Mouse (Mus musculus): ENCODE measurements around the gene Bcl2l10.
A peak's percentile ranks its signal among the peaks of the same experiment; 100 is the strongest.
"Not testable (repeated sequence)": the region's sequence is repeated elsewhere in the genome, so short reads cannot be mapped to it uniquely, and the experiment has no call there.

Gene Bcl2l10

DNA sequence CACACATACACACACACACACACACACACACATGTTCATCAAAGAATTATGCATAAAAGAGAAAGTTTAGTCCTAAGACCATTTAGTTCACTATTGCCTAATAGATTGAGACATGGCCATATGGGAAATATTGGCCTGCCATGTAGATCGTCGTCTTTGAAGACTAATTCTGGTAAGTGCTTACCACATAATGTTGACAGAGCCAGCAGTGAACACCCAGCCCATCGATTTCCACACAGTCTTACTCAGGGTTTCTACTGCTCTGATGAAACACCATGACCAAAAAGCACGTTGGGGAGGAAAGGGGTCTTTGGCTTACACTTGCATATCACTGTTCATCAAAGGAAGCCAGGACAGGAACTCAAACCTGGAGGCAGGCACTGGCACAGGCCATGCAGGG is 5.1 kb upstream of the Bcl2l10 start:
- no peak for DNase-seq (ENCODE audit: low spot score in 2 of 2)

DNA sequence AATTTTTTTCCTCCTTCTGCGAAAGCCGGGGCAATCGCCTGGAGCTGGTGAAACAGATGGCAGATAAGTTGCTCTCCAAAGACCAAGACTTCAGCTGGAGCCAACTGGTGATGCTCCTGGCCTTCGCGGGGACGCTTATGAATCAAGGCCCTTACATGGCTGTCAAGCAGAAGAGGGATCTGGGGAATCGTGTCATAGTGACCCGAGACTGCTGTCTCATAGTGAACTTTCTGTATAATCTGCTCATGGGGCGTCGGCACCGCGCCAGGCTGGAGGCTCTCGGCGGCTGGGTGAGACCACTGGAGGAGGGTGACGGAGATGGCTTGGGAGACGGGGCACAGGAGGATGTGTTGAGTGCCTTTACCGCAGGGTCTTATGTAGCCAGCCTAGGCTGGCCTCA is 508 bp downstream of the Bcl2l10 start:
- DNase-seq (ENCODE audit: low spot score in 2 of 2) = no peak

DNA sequence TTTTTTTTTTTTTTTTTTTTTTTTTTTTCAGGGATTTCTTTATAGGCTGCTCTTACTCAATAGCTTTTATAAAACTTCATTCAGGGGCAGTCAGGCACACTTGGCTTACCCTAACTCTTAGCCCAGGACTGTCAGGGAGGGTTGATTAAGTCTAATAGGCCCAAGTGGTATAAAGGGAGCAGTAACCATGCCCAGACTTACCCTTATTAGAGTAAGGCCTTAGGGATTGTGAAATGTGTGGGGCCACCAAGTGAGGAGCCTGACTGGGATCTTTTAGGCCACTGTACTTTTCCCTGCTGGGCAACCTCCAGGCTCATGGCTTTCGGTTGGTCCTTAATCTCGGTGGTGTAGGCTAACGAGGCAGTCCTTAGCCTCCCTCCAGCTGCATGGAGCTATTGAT is 1.1 kb downstream of the Bcl2l10 start:
- DNase-seq (ENCODE audit: low spot score in 2 of 2) = no peak

DNA sequence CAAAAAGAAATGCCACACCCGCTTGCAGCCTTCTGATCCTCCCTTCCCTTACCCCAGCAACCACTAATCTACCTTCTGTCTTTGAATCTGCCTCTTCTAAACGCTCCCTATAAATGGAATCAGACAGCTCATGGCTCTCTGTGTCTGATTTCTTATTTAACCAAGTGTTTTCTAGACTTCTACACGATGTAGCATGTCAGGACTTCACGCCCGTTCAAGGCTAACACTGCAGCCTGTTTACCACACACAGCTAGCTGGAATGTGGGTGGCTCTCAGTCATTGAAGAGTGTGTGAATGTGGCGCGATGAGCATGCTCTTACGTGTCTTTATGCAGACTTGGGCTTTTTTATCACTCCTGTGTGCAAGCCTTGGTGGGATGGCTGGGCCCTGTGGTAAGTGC is 5.5 kb downstream of the Bcl2l10 start:
- no peak for DNase-seq (ENCODE audit: low spot score in 2 of 2)

DNA sequence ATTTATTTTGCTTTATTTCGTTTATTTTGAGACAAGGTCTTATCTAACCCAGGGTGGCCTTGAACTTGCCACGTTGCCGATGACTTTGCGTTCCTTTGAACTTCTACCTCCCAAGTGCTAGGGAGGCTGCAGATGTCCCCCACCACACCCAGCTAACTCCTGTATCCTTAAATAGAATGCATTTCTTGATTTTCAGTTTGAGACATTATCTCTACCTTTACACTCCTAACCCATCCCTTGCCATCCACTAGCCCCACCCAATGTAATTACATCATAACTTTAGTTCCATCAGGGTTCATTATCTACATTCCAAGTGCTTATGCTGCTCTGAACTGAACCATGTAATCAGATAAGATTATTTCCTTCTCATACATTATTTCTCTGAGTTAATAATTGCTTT is 8.2 kb downstream of the Bcl2l10 start:
- no peak for DNase-seq (ENCODE audit: low spot score in 2 of 2)

DNA sequence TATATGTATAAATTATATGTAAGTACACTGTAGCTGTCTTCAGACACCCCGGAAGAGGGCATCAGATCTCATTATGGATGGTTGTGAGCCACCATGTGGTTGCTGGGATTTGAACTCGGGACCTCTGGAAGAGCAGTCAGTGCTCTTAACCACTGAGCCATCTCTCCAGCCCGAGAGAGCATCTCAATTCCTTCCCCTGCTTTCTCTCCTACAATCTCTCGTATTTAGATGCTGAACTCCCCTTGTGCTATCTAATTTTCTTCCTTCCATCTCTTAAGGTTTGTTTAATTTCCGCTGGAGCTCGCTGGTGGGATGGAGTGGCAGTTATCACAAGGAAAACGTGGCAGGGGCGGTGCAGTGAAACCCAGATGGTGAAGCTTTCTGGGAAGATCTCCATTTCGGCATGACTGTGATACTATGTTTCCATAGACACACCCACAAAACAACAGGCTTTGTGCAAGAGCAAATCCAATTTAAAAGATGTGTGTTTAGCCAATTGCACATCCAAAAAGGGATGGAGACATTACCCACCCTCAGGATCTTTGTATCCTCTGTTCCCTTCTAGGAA is 9.6 kb downstream of the Bcl2l10 start:
- no peak for DNase-seq (ENCODE audit: low spot score in 2 of 2)

DNA sequence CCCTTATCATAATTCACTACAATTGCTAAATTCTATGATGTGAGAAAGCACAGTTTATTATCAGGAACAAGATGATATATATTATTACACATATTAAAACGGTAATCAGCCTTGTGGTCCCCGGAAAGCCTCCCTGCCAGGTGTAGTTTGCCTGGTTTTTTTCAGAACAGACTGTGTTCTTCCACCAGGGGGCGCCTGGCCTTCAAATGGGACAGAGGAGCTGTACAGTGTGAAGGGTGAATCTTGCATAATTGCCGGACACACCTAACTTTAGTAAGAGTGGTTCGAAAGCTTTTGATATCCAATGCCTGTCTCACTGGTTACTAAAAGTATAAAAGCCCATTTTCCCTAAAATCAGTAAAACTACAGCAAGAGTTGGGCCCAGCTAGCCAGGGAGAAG is 14.1 kb downstream of the Bcl2l10 start:
- peak; percentile 46 to 81 for DNase-seq (ENCODE audit: low spot score in 2 of 2)

DNA sequence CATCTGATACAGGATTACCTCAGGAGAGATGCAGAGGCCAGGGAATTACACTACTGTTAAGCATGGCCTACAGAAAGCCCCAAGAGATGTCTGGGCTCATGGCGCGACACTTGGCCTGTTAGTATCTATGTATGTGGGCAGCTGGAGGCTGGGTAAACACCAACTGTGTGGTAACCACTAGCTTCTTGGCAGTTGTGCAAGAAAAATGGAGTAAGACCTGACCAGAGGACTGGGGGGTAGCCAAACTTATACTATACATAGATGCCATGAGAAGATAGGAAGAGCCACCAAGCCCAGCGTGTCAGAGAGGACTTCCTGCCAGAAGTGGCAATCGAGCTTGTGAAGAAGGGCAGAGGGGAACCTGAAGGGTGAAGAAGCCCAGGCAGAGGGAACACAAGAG is 14.6 kb downstream of the Bcl2l10 start:
- DNase-seq (ENCODE audit: low spot score in 2 of 2) = no peak

DNA sequence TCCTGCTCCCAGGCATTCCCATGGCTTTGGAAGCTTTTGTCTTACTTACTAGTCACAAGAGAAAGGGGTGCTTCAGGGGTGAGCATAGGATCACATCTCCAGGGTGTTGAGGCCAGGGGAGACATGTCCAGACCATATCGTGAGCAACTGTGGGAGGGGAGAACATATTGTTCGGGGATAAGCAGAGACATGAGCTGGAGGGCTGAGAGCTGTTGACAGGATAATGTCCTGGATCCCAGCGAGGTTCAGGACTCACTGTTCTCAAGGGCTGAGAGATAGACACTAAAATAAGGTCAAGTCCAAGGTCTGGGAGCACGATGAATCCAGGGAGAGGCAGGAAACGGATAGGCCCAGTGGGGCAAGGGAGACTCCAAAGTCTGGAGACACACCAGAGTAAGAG is 15.4 kb downstream of the Bcl2l10 start:
- no peak for DNase-seq (ENCODE audit: low spot score in 2 of 2)

DNA sequence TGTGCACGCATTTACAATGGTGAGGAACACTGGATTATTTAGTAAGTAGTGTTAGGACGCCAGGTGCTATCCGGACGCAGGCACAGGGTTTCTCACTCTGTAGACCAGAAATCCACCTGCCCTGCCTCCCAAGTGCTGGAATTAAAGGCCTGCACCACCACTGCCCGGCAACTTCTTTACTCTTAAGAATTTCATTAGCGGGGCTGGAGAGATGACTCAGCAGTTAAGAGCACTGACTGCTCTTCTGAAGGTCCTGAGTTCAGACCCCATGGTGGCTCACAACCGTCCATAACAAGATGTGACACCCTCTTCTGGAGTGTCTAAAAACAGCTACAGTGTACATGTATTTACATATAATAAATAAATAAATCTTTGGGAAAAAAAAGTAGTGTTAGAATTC is 16.1 kb downstream of the Bcl2l10 start:
- not testable (repeated sequence) for DNase-seq (ENCODE audit: low spot score in 2 of 2)

DNA sequence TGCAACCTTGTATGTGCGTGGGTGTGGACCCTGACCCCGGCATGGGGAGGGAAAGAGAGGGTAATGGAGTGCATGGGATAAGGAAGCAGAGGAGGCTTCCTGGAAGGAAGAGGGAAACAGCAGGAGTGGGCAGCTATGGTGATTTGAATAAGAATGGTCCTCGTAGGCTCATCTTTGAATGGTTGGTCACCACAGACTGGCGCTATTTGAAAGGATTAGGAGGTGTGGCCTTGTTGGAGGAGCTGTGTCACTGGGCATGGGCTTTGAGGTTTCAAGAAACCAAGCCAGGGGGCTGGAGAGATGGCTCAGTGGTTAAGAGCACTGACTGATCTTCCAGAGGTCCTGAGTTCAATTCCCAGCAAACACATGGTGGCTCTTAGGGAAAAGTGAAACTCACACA is 17.6 kb downstream of the Bcl2l10 start:
- DNase-seq (ENCODE audit: low spot score in 2 of 2) = no peak

DNA sequence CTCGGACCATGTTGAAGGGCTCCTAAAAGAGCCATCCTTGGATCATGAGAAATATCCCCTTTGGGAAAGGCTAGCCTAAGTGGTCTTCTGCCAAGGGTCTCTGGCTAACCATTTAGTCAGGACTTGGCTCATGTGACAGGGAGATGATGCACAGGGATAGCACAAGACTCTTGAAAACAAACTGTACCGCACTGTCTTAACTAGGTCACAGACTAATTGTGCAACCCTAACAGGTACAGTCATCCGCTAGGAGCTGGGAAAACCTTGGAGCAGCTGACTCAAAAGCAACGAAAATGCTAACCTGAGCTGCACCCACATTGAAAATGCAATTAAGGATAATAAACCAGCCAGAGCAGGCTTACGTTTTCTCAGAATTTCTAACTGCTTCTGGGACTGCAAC is 18.6 kb downstream of the Bcl2l10 start:
- DNase-seq (ENCODE audit: low spot score in 2 of 2) = no peak

DNA sequence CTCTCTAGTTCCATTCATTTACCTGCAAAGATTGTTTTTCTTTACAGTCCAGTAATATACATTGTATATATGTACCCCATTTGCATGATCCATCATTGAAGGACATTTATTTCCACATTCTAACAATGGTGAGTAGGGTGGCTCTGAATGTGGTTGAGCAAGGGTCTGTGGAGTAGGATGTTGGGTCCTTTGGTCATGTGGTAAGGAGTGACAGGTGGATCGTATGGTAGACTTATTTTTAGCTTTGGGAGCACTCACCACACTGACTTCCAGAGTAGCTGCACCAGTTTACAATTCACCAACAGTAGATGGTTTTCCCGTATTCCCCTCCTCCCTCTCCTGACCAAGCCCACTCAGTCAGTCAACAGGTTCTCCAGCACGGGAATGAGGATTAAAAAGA is 21.2 kb downstream of the Bcl2l10 start:
- no peak for DNase-seq (ENCODE audit: low spot score in 2 of 2)

DNA sequence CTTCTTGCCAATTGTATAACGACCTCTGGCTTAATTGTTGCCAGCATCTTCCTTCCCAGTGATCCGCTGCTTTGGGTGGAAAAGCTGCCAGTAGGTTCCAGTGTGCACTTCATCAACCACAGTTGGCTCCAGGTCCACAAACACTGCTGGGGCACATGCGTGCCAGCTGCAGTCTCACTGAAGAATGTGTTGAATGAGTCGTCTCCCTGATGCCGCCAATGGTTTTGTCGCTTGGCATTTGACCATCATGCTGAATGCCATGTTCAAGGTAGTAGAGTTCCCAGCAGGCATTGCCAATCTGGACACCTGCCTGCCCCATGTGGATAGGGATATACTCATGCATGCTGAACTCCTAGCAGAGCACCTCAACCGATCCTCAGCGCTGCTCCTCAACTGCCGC is 28.0 kb downstream of the Bcl2l10 start:
- DNase-seq (ENCODE audit: low spot score in 2 of 2) = no peak

DNA sequence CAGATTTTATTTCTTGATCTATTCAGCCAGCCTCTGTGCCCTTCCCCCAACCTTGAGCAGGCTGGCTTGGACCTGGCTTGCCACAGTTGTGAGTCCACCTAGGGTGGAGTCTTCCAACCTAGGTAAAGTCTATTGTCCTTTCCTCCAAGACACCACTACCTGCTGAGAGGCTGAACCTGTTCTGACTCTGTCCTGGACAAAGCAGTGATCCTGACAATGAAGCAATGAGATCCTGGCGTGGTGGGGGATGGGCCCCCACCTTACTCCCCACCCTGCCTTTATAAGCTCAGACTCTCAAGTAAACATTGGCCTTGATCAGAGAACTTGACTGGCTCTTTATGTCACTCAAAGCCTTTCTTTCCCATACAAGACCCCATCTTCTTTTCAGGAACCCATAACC is 28.9 kb downstream of the Bcl2l10 start:
- DNase-seq (ENCODE audit: low spot score in 2 of 2) = no peak

DNA sequence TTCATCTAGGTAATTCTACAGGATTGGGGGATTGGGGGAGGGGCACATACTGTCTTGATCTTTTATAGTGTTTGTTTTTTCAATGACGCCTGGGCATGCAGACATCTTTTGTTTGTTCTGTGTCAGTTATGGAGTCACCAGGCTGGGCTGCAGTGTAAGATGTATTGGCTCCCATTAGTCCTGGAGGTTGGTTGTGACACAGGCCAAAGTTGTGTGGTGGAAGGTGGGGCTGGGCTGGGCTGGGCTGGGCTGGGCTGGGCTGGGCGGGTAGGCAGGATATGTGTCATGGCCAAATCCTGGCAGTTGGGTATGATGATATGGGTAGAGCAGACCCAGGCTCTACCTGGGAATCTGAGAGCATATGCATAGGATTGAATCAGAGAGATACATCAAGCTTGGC is 31.2 kb downstream of the Bcl2l10 start:
- no peak for DNase-seq (ENCODE audit: low spot score in 2 of 2)

DNA sequence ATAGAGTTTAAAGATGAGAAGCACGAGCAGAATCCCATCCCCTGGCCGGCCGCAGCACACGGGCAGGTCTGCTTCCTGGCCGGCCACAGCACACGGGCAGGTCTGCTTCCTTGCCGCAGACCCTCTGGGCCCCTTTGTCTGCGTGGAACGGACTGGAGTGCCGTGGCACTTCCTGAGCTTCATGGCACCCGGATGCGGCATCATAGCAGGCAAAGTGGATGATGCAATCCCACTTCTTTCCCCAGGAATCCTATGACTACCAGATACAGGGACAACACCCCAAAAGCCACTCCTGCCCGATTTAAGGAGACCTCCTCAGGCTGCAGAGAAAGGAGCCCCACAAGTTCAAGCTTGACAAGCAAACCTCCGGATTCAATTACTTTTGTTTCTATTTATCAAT is 35.3 kb downstream of the Bcl2l10 start:
- DNase-seq (ENCODE audit: low spot score in 2 of 2) = no peak

DNA sequence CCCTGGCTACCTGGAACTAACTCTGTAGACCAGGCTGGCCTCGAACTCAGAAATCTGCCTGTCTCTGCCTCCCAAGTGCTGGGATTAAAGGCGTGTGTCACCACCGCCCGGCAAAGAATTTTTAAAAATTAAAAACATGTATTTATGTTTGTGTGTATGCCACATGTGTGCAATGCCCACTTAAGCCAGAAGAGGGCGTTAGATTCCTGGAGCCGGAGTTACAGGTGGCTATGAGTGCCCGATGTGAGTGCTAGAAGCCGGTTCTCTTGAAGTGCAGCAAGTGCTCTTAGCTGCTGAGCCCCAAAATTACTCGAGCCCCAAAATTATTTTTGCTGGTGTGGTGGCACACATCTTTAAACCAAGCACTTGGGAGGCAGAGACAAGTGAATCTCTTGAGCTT is 36.2 kb downstream of the Bcl2l10 start:
- no peak for DNase-seq (ENCODE audit: low spot score in 2 of 2)

DNA sequence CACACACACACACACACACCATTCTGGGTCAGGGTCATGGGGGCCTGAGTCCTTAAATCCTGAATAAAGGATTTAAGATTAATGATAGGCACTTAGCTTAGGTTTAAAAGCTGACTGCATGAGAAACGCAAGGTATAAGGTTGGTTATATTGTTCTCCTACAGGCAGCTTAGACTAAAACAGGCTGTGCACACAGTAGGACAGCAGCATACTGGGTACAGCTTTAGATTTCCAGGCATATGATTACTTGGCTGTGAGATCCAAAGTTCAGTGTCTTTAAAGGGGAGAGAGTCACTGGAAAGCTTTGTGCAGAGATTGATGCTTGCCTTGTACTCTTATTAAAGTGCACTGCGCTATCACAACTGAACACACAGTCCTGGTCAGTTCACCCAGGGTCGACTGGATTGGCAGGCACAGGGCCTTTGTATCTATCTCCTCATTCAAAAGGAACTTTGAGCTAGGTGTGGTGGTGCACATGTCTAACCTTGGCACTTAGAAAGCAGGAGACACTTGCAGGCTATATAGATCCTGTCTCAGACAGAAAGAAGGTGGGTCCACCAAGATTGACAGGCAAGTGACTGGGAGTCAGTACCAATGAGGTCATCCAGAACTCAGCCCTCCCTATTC is 36.9 kb downstream of the Bcl2l10 start:
- DNase-seq (ENCODE audit: low spot score in 2 of 2) = no peak

DNA sequence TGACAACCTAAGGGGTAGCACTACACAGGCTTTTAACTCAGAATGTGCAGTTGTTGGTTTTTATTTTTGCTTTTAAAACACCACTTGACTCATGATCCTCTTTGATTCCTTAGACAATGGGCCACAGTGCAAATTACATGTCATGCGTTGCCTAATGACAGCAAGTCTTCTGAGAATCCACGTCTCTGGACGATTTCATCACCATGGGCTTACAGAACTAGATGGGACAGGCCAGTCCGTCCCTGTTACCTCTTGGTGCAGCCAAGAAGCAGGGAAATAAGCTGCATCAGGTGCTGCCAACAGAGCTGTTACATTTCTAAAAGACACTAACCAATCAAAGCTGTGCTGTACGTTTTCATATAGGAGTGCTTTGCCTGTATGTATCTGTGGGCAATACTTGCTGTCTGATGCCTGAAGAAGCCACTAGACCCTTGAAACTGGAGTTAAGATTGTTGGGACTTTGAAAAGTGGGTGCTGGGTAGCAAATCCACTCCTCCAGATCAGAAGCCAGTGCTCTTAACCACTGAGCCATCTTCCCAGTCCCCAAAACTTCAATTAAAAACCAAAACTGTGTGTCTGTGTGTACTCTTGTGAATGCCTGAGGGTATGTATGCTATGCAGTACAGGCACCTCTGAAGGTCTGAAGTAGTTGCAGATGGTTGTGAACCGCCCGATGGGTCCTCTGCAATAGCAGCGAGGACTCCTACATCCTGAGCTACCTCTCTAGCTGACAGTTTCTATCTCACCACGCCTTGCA is 37.8 kb downstream of the Bcl2l10 start:
- no peak for DNase-seq (ENCODE audit: low spot score in 2 of 2)

DNA sequence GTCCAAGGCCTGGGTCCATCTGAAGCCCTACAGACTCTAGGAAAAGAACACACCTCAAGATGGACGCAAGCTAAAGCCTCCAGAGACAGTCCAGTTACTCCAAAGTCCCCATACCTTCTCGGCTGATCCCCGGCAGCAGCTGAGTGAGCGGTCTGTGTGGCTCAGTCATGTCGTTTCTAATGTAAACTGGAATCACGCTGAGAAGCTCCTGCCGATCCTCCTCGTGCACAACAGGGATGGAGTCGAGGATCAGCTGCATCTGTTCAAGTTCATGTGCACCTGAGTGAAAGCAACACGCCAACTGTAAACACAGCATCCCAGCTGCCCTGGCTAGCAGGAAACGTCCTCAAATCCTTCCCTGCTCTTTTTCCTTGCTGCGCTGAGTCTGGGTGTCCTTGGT is 45.7 kb downstream of the Bcl2l10 start:
- DNase-seq (ENCODE audit: low spot score in 2 of 2) = no peak

DNA sequence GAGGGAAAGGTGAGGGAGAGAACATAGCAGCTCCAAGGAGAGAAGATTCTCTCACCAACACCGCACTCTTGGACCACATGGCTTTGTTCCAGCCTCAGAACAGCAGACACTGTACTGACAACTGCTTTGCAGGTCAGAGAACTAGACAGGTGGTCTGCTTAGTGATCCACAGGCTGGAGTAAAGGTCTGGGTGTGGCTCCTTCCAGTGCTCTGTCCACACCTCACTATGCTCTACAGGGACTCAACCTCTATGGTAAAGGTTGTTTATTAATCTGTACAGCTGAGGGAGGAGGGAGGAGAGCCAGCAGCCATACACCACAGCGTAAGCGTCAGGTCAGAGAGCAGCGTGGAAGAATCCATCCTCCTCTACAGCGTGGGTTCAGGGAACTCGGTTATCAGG is 48.4 kb downstream of the Bcl2l10 start:
- no peak for DNase-seq (ENCODE audit: low spot score in 2 of 2)

DNA sequence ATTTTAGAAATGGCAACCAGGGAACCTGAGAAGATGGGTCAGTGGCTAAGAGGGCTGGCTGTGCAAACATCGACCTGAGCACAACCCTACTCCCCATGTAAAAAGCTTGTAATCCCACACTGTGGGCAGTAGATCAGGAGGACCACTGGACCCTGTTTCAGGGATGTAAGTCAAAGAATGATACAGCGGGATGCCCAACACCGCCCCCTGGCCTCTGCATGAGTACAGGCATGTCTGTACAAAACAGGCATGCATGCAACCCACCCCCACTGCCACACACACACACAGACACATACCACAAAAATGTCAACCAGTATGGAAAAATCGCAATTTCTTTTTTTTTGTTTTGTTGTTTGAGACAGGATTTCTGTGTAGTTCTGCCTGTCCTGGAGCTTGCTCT is 51.5 kb downstream of the Bcl2l10 start:
- no peak for DNase-seq (ENCODE audit: low spot score in 2 of 2)

DNA sequence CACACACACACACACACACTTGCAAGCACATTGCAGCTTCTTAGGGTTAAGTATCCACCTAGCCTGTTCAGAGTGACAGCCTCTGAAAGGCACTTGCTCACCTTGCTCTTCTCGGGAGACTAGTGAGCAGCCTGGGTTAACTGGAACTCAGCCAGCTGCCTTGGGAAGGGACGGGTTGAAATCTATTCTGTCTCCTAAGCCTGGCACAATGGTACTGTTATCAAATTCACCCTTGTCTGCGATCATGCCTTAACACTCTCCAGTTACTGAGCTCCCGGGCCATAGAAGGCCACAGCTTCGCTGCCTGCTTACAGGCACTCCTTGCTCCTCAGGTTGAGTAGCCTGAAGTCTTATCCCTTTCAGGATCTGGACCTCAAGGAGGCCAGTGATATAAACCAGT is 53.1 kb downstream of the Bcl2l10 start:
- no peak for DNase-seq (ENCODE audit: low spot score in 2 of 2)

All from urinary bladder, postnatal 4 days (tissue).